Mouse (Mus musculus): ENCODE measurements around the gene Mamdc2.
"Not testable (repeated sequence)": the region's sequence is repeated elsewhere in the genome, so short reads cannot be mapped to it uniquely, and the experiment has no call there.

The Mamdc2 gene

GRCm38 (mm10) chr19:23447988-23448497 lies at the start of gene Mamdc2:
Gene Mamdc2, minus strand, starts transcription at chr19:23448442.
- no peak for DNase-seq (ENCODE audit: low read depth)

- DNase-seq (ENCODE audit: low read depth) = no peak
These were observed 49.8 kb upstream of the Mamdc2 start for GRCm38 (mm10) chr19:23498011-23498410.

- no peak for DNase-seq (ENCODE audit: low read depth)
These were observed 49.1 kb upstream of the Mamdc2 start for GRCm38 (mm10) chr19:23497171-23497917.

GRCm38 (mm10) chr19:23496536-23496935 lies 48.3 kb upstream of the Mamdc2 start:
- DNase-seq (ENCODE audit: low read depth) = no peak

GRCm38 (mm10) chr19:23492663-23493062 lies 44.4 kb upstream of the Mamdc2 start:
- peak; percentile 49 for DNase-seq (ENCODE audit: low read depth)

- not testable (repeated sequence) for DNase-seq (ENCODE audit: low read depth)
These were observed 42.5 kb upstream of the Mamdc2 start for GRCm38 (mm10) chr19:23490703-23491102.

- peak; percentile 94 for DNase-seq (ENCODE audit: low read depth)
These were observed 41.5 kb upstream of the Mamdc2 start for GRCm38 (mm10) chr19:23489780-23490179.

GRCm38 (mm10) chr19:23487421-23487820 lies 39.2 kb upstream of the Mamdc2 start:
- DNase-seq (ENCODE audit: low read depth) = no peak

GRCm38 (mm10) chr19:23486631-23487270 lies 38.5 kb upstream of the Mamdc2 start:
- DNase-seq (ENCODE audit: low read depth) = no peak

GRCm38 (mm10) chr19:23485940-23486600 lies 37.8 kb upstream of the Mamdc2 start:
- DNase-seq (ENCODE audit: low read depth) = no peak

- not testable (repeated sequence) for DNase-seq (ENCODE audit: low read depth)
These were observed 34.3 kb upstream of the Mamdc2 start for GRCm38 (mm10) chr19:23482571-23482970.

GRCm38 (mm10) chr19:23479597-23479967 lies 31.3 kb upstream of the Mamdc2 start:
- no peak for DNase-seq (ENCODE audit: low read depth)

- DNase-seq (ENCODE audit: low read depth) = no peak
These were observed 30.8 kb upstream of the Mamdc2 start for GRCm38 (mm10) chr19:23478895-23479596.

GRCm38 (mm10) chr19:23477826-23478225 lies 29.6 kb upstream of the Mamdc2 start:
- DNase-seq (ENCODE audit: low read depth) = peak; percentile 44

GRCm38 (mm10) chr19:23467866-23468265 lies 19.6 kb upstream of the Mamdc2 start:
- DNase-seq (ENCODE audit: low read depth) = no peak

GRCm38 (mm10) chr19:23467011-23467410 lies 18.8 kb upstream of the Mamdc2 start:
- no peak for DNase-seq (ENCODE audit: low read depth)

GRCm38 (mm10) chr19:23457492-23457891 lies 9.2 kb upstream of the Mamdc2 start:
- DNase-seq (ENCODE audit: low read depth) = peak; percentile 19

GRCm38 (mm10) chr19:23451361-23451760 lies 3.1 kb upstream of the Mamdc2 start:
- DNase-seq (ENCODE audit: low read depth) = no peak

GRCm38 (mm10) chr19:23447221-23447987 lies 838 bp downstream of the Mamdc2 start:
- DNase-seq (ENCODE audit: low read depth) = peak; percentile 14

- DNase-seq (ENCODE audit: low read depth) = no peak
These were observed 3.1 kb downstream of the Mamdc2 start for GRCm38 (mm10) chr19:23444910-23445845.

All from fibroblast of lung, adult 2 months (primary cell).